Mouse (Mus musculus) urinary bladder, postnatal 10 days (tissue): ENCODE results near the gene Sh3pxd2a.

Experiments used
- DNase-seq: peaks from one replicate; pipeline ENCODE4 v3.0.0; 2022; ENCODE audit warnings: low spot score

The Sh3pxd2a gene

GRCm38 (mm10) chr19:47437040-47437439 lies 27.2 kb downstream of the Sh3pxd2a start:
- DNase-seq = no peak

GRCm38 (mm10) chr19:47436236-47436635 lies 28.0 kb downstream of the Sh3pxd2a start:
- no peak for DNase-seq

- DNase-seq = no peak
Observed at GRCm38 (mm10) chr19:47434655-47435054, 29.5 kb downstream of the Sh3pxd2a start.

GRCm38 (mm10) chr19:47432339-47432738 lies 31.9 kb downstream of the Sh3pxd2a start:
- no peak for DNase-seq

- no peak for DNase-seq
Observed at GRCm38 (mm10) chr19:47431189-47431931, 32.8 kb downstream of the Sh3pxd2a start.

- no peak for DNase-seq
Observed at GRCm38 (mm10) chr19:47430160-47430559, 34.0 kb downstream of the Sh3pxd2a start.

GRCm38 (mm10) chr19:47429245-47429644 lies 35.0 kb downstream of the Sh3pxd2a start:
- no peak for DNase-seq

GRCm38 (mm10) chr19:47428794-47429193 lies 35.4 kb downstream of the Sh3pxd2a start:
- no peak for DNase-seq

- no peak for DNase-seq
Observed at GRCm38 (mm10) chr19:47427841-47428789, 36.1 kb downstream of the Sh3pxd2a start.

- no peak for DNase-seq
Observed at GRCm38 (mm10) chr19:47423632-47424031, 40.6 kb downstream of the Sh3pxd2a start.

GRCm38 (mm10) chr19:47421128-47421898 lies 42.9 kb downstream of the Sh3pxd2a start:
- DNase-seq = no peak

- DNase-seq = no peak
Observed at GRCm38 (mm10) chr19:47420539-47420938, 43.7 kb downstream of the Sh3pxd2a start.

GRCm38 (mm10) chr19:47419208-47419607 lies 45.0 kb downstream of the Sh3pxd2a start:
- DNase-seq = no peak

- no peak for DNase-seq
Observed at GRCm38 (mm10) chr19:47416161-47416560, 48.0 kb downstream of the Sh3pxd2a start.

- no peak for DNase-seq
Observed at GRCm38 (mm10) chr19:47414142-47414905, 49.9 kb downstream of the Sh3pxd2a start.

GRCm38 (mm10) chr19:47413458-47414005 lies 50.7 kb downstream of the Sh3pxd2a start:
- no peak for DNase-seq

- DNase-seq = no peak
Observed at GRCm38 (mm10) chr19:47412566-47413248, 51.5 kb downstream of the Sh3pxd2a start.

GRCm38 (mm10) chr19:47410301-47410700 lies 53.9 kb downstream of the Sh3pxd2a start:
- no peak for DNase-seq

- DNase-seq = no peak
Observed at GRCm38 (mm10) chr19:47409142-47409541, 55.1 kb downstream of the Sh3pxd2a start.

GRCm38 (mm10) chr19:47408656-47409055 lies 55.5 kb downstream of the Sh3pxd2a start:
- no peak for DNase-seq
